Mouse (Mus musculus): Measurements from ENCODE around the gene Tmc5.
A peak's percentile ranks its signal among the peaks of the same experiment; 100 is the strongest.

The Tmc5 gene

GRCm38 (mm10) chr7:118610721-118611120 lies 13.6 kb downstream of the Tmc5 start:
- DNase-seq (ENCODE audit: low spot score in 2 of 2): no peak

- DNase-seq (ENCODE audit: low spot score in 2 of 2): no peak
Measured at GRCm38 (mm10) chr7:118611185-118611749, 14.2 kb downstream of the Tmc5 start.

GRCm38 (mm10) chr7:118611933-118612332 lies 14.8 kb downstream of the Tmc5 start:
- DNase-seq (ENCODE audit: low spot score in 2 of 2): no peak

- DNase-seq (ENCODE audit: low spot score in 2 of 2): no peak
Measured at GRCm38 (mm10) chr7:118614076-118614475, 17.0 kb downstream of the Tmc5 start.

GRCm38 (mm10) chr7:118618104-118618503 lies 21.0 kb downstream of the Tmc5 start:
- DNase-seq (ENCODE audit: low spot score in 2 of 2): no peak

GRCm38 (mm10) chr7:118620243-118620906 lies 23.3 kb downstream of the Tmc5 start:
- DNase-seq (ENCODE audit: low spot score in 2 of 2): no peak

GRCm38 (mm10) chr7:118621094-118621493 lies 24.0 kb downstream of the Tmc5 start:
- DNase-seq (ENCODE audit: low spot score in 2 of 2): no peak

GRCm38 (mm10) chr7:118627550-118628298 lies 30.6 kb downstream of the Tmc5 start:
- DNase-seq (ENCODE audit: low spot score in 2 of 2): no peak

- DNase-seq (ENCODE audit: low spot score in 2 of 2): no peak
Measured at GRCm38 (mm10) chr7:118633094-118633493, 36.0 kb downstream of the Tmc5 start.

- DNase-seq (ENCODE audit: low spot score in 2 of 2): no peak
Measured at GRCm38 (mm10) chr7:118633951-118634350, 36.9 kb downstream of the Tmc5 start.

- DNase-seq (ENCODE audit: low spot score in 2 of 2): peak in 1 of 2 experiments; percentile 12
Measured at GRCm38 (mm10) chr7:118637466-118637865, 40.4 kb downstream of the Tmc5 start.

- DNase-seq (ENCODE audit: low spot score in 2 of 2): no peak
Measured at GRCm38 (mm10) chr7:118646237-118646636, 49.1 kb downstream of the Tmc5 start.

- DNase-seq (ENCODE audit: low spot score in 2 of 2): no peak
Measured at GRCm38 (mm10) chr7:118649328-118649727, 52.2 kb downstream of the Tmc5 start.

- no peak for DNase-seq (ENCODE audit: low spot score in 2 of 2)
Measured at GRCm38 (mm10) chr7:118650119-118650518, 53.0 kb downstream of the Tmc5 start.

- DNase-seq (ENCODE audit: low spot score in 2 of 2): no peak
Measured at GRCm38 (mm10) chr7:118650891-118651290, 53.8 kb downstream of the Tmc5 start.

GRCm38 (mm10) chr7:118652572-118653295 lies 55.6 kb downstream of the Tmc5 start:
- no peak for DNase-seq (ENCODE audit: low spot score in 2 of 2)

- no peak for DNase-seq (ENCODE audit: low spot score in 2 of 2)
Measured at GRCm38 (mm10) chr7:118656730-118657129, 59.6 kb downstream of the Tmc5 start.

- DNase-seq (ENCODE audit: low spot score in 2 of 2): no peak
Measured at GRCm38 (mm10) chr7:118667773-118668172, 70.7 kb downstream of the Tmc5 start.

- no peak for DNase-seq (ENCODE audit: low spot score in 2 of 2)
Measured at GRCm38 (mm10) chr7:118670142-118670541, 73.0 kb downstream of the Tmc5 start.

GRCm38 (mm10) chr7:118676826-118677225 lies 79.7 kb downstream of the Tmc5 start:
- no peak for DNase-seq (ENCODE audit: low spot score in 2 of 2)

GRCm38 (mm10) chr7:118688199-118688598 lies 91.1 kb downstream of the Tmc5 start:
- DNase-seq (ENCODE audit: low spot score in 2 of 2): peak; percentile 34 to 77

GRCm38 (mm10) chr7:118689088-118689487 lies 92.0 kb downstream of the Tmc5 start:
- no peak for DNase-seq (ENCODE audit: low spot score in 2 of 2)
